Mouse (Mus musculus) heart, embryonic 12.5 days (tissue): ENCODE measurements around the gene Cnot3. TPM values are rescaled to one million over a fixed set of nuclear protein-coding genes. Genes with fewer than 3 reads are reported as not detected.

Experiments used
- microRNA-seq: library from miRNA; unstranded; fragments of <30 nt; microRNA quantifications from one replicate; pipeline ENCODE4, GENCODE M21; 2017
- polyA plus RNA-seq: library from polyadenylated mRNA; unstranded; fragments of >200 nt; fragmentation: Nextera tagmentation; extraction: Ambion mirVana; gene quantifications from 2 replicates; pipeline ENCODE4 v1.2.1, GENCODE M21; 2016

Gene Cnot3
- polyA plus RNA-seq, 1 experiment from 2014 or later: 41.9 TPM

Small RNA genes within 50 kb of the gene (microRNA-seq; reads per million reads assigned to microRNA genes)
- 3.8 reads per million, percentile 12 among the genes with 10 or more reads in this experiment for gene Mir3572

Other genes with a start within 250 kb of the Cnot3 start
- 23.1 and 23.5 TPM in 2 replicates for gene Cacng6, start 221.1 kb upstream of the Cnot3 start, polyA plus RNA-seq
- not detected in 2 replicates for gene Tarm1, start 142.6 kb upstream of the Cnot3 start, polyA plus RNA-seq
- 0.09 and 0.23 TPM in 2 replicates for gene Oscar, start 29.1 kb upstream of the Cnot3 start, polyA plus RNA-seq
- 550 and 560 TPM in 2 replicates for gene Ndufa3, start 27.9 kb upstream of the Cnot3 start, polyA plus RNA-seq
- gene Tfpt, start 15.3 kb upstream of the Cnot3 start, polyA plus RNA-seq: 18.6 and 19.8 TPM in 2 replicates
- gene Prpf31, start 15.3 kb upstream of the Cnot3 start, polyA plus RNA-seq: 63.7 and 68.0 TPM in 2 replicates
- 20.5 and 21.4 TPM in 2 replicates for gene Leng1, start 20.6 kb downstream of the Cnot3 start, polyA plus RNA-seq
- gene Tmc4, start 32.3 kb downstream of the Cnot3 start, polyA plus RNA-seq: 4.4 and 4.6 TPM in 2 replicates
- gene Tsen34, start 47.6 kb downstream of the Cnot3 start, polyA plus RNA-seq: 206 and 218 TPM in 2 replicates
- gene Mboat7, start 48.3 kb downstream of the Cnot3 start, polyA plus RNA-seq: 40.7 TPM in 2 replicates
- 866 and 893 TPM in 2 replicates for gene Rps9, start 58.7 kb downstream of the Cnot3 start, polyA plus RNA-seq
- 0.04 and 0.12 TPM in 2 replicates for gene Pirb, start 75.1 kb downstream of the Cnot3 start, polyA plus RNA-seq
- not detected in 2 replicates for gene Gm15448, start 180.4 kb downstream of the Cnot3 start, polyA plus RNA-seq
- gene Pira2, start 199.8 kb downstream of the Cnot3 start, polyA plus RNA-seq: not detected in 2 replicates